Mouse (Mus musculus): ENCODE results near the gene Inha.

DNA sequence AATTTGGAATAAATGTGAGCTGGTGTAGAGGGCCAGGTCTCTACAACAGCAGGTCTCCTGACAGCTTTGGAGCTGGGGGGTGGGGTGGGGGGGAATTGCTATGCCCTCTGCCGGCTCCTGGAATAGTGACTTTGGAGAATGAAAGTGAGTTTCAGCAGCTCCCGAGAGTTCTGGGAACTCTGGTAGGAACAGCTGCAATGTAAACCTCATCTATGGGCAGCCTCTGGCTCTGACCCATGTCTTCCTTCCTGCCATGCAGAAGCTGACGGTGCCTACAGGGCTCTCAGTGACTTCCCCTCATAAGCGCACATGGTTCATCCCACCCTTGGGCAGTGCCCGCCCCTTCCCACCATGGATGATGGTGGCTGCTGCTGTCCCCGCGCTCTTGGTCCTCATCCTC, 48.8 kb downstream of the Inha start:
- TF ChIP-seq POLR2A (IDR thresholded peaks at IDR 0.05; ENCODE audit: extremely low read depth, insufficient read depth, low read length) (no peak), CTCF (IDR thresholded peaks at IDR 0.05; ENCODE audit: low read depth, low read length) (no peak)

All from liver, adult 2 months (tissue).